Mouse (Mus musculus) E14TG2a.4 (cell line): ENCODE data around the gene Lamtor4.

ENCODE experiments used
- H3K27me3 ChIP-seq: 2 replicates; pipeline ENCODE4 v1.6.1; 2014; ENCODE audit warnings: low read length, control low read depth; ENCODE audit not compliant: insufficient read depth
- H3K36me3 ChIP-seq: 2 replicates; pipeline ENCODE4 v1.6.1; 2014; ENCODE audit warnings: low read length, control low read depth; ENCODE audit not compliant: insufficient read depth
- H3K4me1 ChIP-seq: replicated peaks from 2 replicates; pipeline ENCODE4 v1.6.1; 2014; ENCODE audit warnings: low read depth, low read length, control low read depth
- H3K4me3 ChIP-seq: replicated peaks from 2 replicates; pipeline ENCODE4 v1.5.1; 2014; ENCODE audit warnings: mild to moderate bottlenecking, low read length
- H3K9me3 ChIP-seq: 2 replicates; pipeline ENCODE4 v1.6.1; 2014; ENCODE audit warnings: low read length, control low read depth
- CTCF ChIP-seq: conservative IDR thresholded peaks from 2 replicates; pipeline ENCODE4 v1.5.1; 2014; ENCODE audit warnings: low read length
- NANOG ChIP-seq: IDR thresholded peaks from 2 replicates; pipeline ENCODE4 v1.6.1; 2014; ENCODE audit warnings: borderline replicate concordance, low read length, mixed read lengths
- POU5F1 ChIP-seq: IDR thresholded peaks from 2 replicates; pipeline ENCODE4 v1.6.1; 2014; ENCODE audit warnings: low read length, borderline replicate concordance

Gene Lamtor4

GRCm38 (mm10) chr5:138256966-138257584 lies 1.8 kb downstream of the Lamtor4 start:
- TF ChIP-seq CTCF (no peak), NANOG (no peak), POU5F1 (no peak)
- no peaks in the 10 kb centered on the region for H3K27me3 ChIP-seq

GRCm38 (mm10) chr5:138257585-138257978 lies 2.3 kb downstream of the Lamtor4 start:
- Histone ChIP-seq H3K27me3 (no peaks in the 10 kb centered on the region), H3K4me1 (peaks cover 66% of the 10 kb centered on the region), H3K4me3 (no peak overlapping the region), H3K9me3 (no peaks in the 10 kb centered on the region), H3K36me3 (peaks cover 56% of the 10 kb centered on the region)
- TF ChIP-seq CTCF (no peak), POU5F1 (no peak), NANOG (no peak)

More at GRCm38 (mm10) chr5:138256966-138257584, 1.8 kb downstream of the Lamtor4 start:
- H3K36me3 ChIP-seq = peaks cover 51% of the 10 kb centered on the region
- H3K4me1 ChIP-seq = peaks cover 60% of the 10 kb centered on the region
- H3K9me3 ChIP-seq = no peaks in the 10 kb centered on the region
- no peak overlapping the region for H3K4me3 ChIP-seq

- Histone ChIP-seq H3K4me3 (no peak overlapping the region), H3K9me3 (no peaks in the 10 kb centered on the region), H3K4me1 (peaks cover 70% of the 10 kb centered on the region), H3K36me3 (peaks cover 58% of the 10 kb centered on the region), H3K27me3 (no peaks in the 10 kb centered on the region)
- TF ChIP-seq POU5F1 = no peak
- TF ChIP-seq CTCF = no peak
- no peak for TF ChIP-seq NANOG
Observed at GRCm38 (mm10) chr5:138258078-138258477, 2.8 kb downstream of the Lamtor4 start.

GRCm38 (mm10) chr5:138258542-138258941 lies 3.3 kb downstream of the Lamtor4 start:
- Histone ChIP-seq H3K4me1 (peaks cover 72% of the 10 kb centered on the region), H3K36me3 (peaks cover 58% of the 10 kb centered on the region), H3K27me3 (no peaks in the 10 kb centered on the region), H3K9me3 (no peaks in the 10 kb centered on the region), H3K4me3 (no peak overlapping the region)
- TF ChIP-seq NANOG = no peak

GRCm38 (mm10) chr5:138258993-138259392 lies 3.7 kb downstream of the Lamtor4 start:
- Histone ChIP-seq H3K36me3 (peaks cover 58% of the 10 kb centered on the region), H3K9me3 (no peaks in the 10 kb centered on the region), H3K27me3 (no peaks in the 10 kb centered on the region), H3K4me1 (peaks cover 72% of the 10 kb centered on the region), H3K4me3 (no peak overlapping the region)
- no peak for TF ChIP-seq NANOG
- TF ChIP-seq CTCF = no peak
- TF ChIP-seq POU5F1 = no peak

- Histone ChIP-seq H3K4me1 (peaks cover 74% of the 10 kb centered on the region), H3K36me3 (peaks cover 58% of the 10 kb centered on the region), H3K4me3 (no peak overlapping the region), H3K9me3 (no peaks in the 10 kb centered on the region), H3K27me3 (no peaks in the 10 kb centered on the region)
- no peak for TF ChIP-seq CTCF
- no peak for TF ChIP-seq POU5F1
- no peak for TF ChIP-seq NANOG
Observed at GRCm38 (mm10) chr5:138260051-138260450, 4.8 kb downstream of the Lamtor4 start.

GRCm38 (mm10) chr5:138260834-138261233 lies 5.6 kb downstream of the Lamtor4 start:
- Histone ChIP-seq H3K4me1 (peaks cover 73% of the 10 kb centered on the region), H3K9me3 (no peaks in the 10 kb centered on the region), H3K36me3 (peaks cover 66% of the 10 kb centered on the region), H3K27me3 (no peaks in the 10 kb centered on the region), H3K4me3 (no peak overlapping the region)
- TF ChIP-seq POU5F1 = no peak
- no peak for TF ChIP-seq CTCF
- TF ChIP-seq NANOG = no peak

- TF ChIP-seq POU5F1 (no peak), CTCF (no peak), NANOG (no peak)
- H3K9me3 ChIP-seq = no peaks in the 10 kb centered on the region
Observed at GRCm38 (mm10) chr5:138262001-138262400, 6.7 kb downstream of the Lamtor4 start.

More at GRCm38 (mm10) chr5:138262001-138262400, 6.7 kb downstream of the Lamtor4 start:
- Histone ChIP-seq H3K4me1 (peaks cover 65% of the 10 kb centered on the region), H3K27me3 (no peaks in the 10 kb centered on the region), H3K36me3 (peaks cover 69% of the 10 kb centered on the region), H3K4me3 (0 out of 2 replicates have a peak overlapping the region, but pooled peaks have one; percentile 97)
